Mouse (Mus musculus): ENCODE results near the gene Rnf150. TPM values are rescaled to one million over a fixed set of nuclear protein-coding genes. Genes with fewer than 3 reads are reported as not detected.
A peak's percentile ranks its signal among the peaks of the same experiment; 100 is the strongest.

Gene Rnf150
- polyA plus RNA-seq, 1 experiment from 2014 or later = 0.79 TPM

DNA sequence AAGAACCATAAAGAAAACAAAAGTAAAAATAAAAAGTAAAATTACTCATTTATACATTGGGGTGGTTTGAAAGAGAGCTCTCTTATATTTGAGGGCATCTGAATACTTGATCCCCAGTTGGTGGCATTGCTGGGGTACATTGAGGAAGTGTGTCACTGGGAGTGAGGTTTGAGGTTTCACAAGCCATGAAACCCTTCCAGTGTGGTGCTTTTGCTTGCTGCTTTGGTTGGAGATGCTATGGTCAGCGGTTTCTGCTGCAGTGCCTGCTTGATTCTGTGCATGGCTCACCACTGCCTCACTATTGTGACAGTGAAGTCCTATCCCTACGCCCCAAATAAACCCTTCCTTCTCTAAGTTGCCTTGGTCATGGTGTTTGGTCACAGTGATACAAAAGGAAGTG is 10.9 kb downstream of the Rnf150 start:
- Histone ChIP-seq H3K9ac (ENCODE audit: low read length) (no peak overlapping the region), H3K4me3 (ENCODE audit: low read length) (no peak overlapping the region), H3K36me3 (ENCODE audit: control insufficient read depth, insufficient read depth) (no peaks in the 10 kb centered on the region), H3K4me1 (ENCODE audit: control insufficient read depth, insufficient read depth, low read length) (peaks cover 12% of the 10 kb centered on the region), H3K4me2 (ENCODE audit: low read depth, low read length) (no peak overlapping the region), H3K27me3 (ENCODE audit: control insufficient read depth, insufficient read depth, low read length) (no peaks in the 10 kb centered on the region), H3K27ac (ENCODE audit: low read length) (no peak overlapping the region), H3K9me3 (replicated peaks; ENCODE audit: control insufficient read depth, low read length) (no peaks in the 10 kb centered on the region)
- WGBS = 70% methylated on average over 2 of the region's 2 CpGs
- ATAC-seq (replicated peaks; ENCODE audit: extremely low read depth, insufficient read depth, low FRiP score) = no peak

DNA sequence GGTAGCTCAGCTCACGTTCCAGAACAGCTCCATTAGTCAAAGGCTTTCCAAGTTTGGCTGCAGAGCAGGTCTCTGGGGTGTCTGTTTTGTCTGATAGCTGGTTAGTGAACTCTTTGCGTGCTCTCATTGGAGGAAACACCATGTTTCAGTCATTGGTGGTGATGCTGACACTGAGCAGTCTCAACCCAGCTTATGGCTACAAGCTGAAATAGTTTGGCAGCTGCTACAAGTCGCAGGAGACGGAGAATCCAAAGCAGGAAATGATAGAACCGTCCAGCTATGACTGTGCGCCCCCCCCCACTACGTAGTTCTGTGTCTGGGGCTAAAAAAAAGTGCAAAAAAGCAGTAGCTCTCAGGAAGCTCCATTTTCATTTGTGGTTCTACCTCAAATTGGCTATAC is 12.0 kb downstream of the Rnf150 start:
- peak overlapping the region; percentile 4; the same call in 1 of the 2 replicates for H3K4me2 ChIP-seq (ENCODE audit: low read depth, low read length)

DNA sequence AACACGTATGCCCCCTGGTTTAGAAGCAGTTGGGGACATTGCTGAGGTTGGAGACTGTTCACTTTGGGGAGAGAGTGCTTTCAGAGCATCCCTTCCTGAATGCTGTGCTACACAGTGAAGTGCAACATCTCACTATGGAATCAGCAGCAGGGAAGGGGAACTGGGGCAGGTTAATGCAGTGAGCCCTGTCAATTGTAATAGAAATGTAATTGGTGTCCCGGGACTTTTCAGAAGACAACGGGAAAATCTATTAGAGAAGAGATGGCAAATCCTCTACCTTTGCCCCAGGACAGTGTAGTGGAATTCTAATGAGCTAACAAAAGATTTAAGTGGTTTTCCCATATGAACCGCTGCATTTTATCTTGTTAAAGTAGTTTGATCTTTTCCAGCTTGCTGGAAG is 21.3 kb downstream of the Rnf150 start:
- Histone ChIP-seq H3K4me3 (ENCODE audit: low read length) (no peak overlapping the region), H3K9me3 (replicated peaks; ENCODE audit: control insufficient read depth, low read length) (no peaks in the 10 kb centered on the region), H3K4me1 (ENCODE audit: control insufficient read depth, insufficient read depth, low read length) (peaks cover 3% of the 10 kb centered on the region), H3K27me3 (ENCODE audit: control insufficient read depth, insufficient read depth, low read length) (no peaks in the 10 kb centered on the region), H3K4me2 (ENCODE audit: low read depth, low read length) (no peak overlapping the region), H3K9ac (ENCODE audit: low read length) (no peak overlapping the region), H3K36me3 (ENCODE audit: control insufficient read depth, insufficient read depth) (no peaks in the 10 kb centered on the region), H3K27ac (ENCODE audit: low read length) (no peak overlapping the region)
- ATAC-seq (replicated peaks; ENCODE audit: extremely low read depth, insufficient read depth, low FRiP score) = no peak
- WGBS = 49% methylated on average over 4 of the region's 4 CpGs

More for the DNA sequence above, 12.0 kb downstream of the Rnf150 start:
- H3K4me1 ChIP-seq (ENCODE audit: control insufficient read depth, insufficient read depth, low read length) = peaks cover 12% of the 10 kb centered on the region
- no peaks in the 10 kb centered on the region for H3K36me3 ChIP-seq (ENCODE audit: control insufficient read depth, insufficient read depth)
- H3K4me3 ChIP-seq (ENCODE audit: low read length) = no peak overlapping the region
- H3K9ac ChIP-seq (ENCODE audit: low read length) = no peak overlapping the region
- H3K9me3 ChIP-seq (replicated peaks; ENCODE audit: control insufficient read depth, low read length) = no peaks in the 10 kb centered on the region
- peak overlapping the region; percentile 65 for H3K27ac ChIP-seq (ENCODE audit: low read length)
- WGBS = 29% methylated on average over 7 of the region's 7 CpGs
- no peaks in the 10 kb centered on the region for H3K27me3 ChIP-seq (ENCODE audit: control insufficient read depth, insufficient read depth, low read length)
- peak; percentile 86 for ATAC-seq (replicated peaks; ENCODE audit: extremely low read depth, insufficient read depth, low FRiP score)

DNA sequence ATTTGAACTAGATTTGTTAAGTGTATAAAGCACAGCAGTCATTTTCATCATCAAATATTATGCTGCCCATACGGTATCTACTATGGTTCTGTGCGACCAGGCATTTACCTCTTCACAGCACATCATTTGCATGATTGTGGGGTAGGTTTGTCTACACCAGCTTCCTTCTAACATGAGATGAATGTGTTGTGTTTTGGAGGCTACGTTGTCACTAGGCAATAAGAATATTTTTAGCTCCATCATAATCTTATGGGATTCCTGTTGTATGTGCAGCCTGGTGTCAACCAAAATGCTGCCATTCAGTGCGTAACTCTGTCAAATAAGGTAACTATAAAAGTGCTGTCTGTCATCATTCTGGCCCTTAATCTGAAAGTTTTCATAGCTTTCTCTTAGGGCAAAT is 24.1 kb downstream of the Rnf150 start:
- WGBS = 64% methylated on average over 4 of the region's 4 CpGs
- peaks cover 3% of the 10 kb centered on the region for H3K4me1 ChIP-seq (ENCODE audit: control insufficient read depth, insufficient read depth, low read length)
- H3K9me3 ChIP-seq (replicated peaks; ENCODE audit: control insufficient read depth, low read length) = no peaks in the 10 kb centered on the region
- H3K27ac ChIP-seq (ENCODE audit: low read length) = no peak overlapping the region
- no peaks in the 10 kb centered on the region for H3K36me3 ChIP-seq (ENCODE audit: control insufficient read depth, insufficient read depth)
- no peak overlapping the region for H3K9ac ChIP-seq (ENCODE audit: low read length)
- H3K27me3 ChIP-seq (ENCODE audit: control insufficient read depth, insufficient read depth, low read length) = no peaks in the 10 kb centered on the region
- no peak overlapping the region for H3K4me3 ChIP-seq (ENCODE audit: low read length)
- ATAC-seq (replicated peaks; ENCODE audit: extremely low read depth, insufficient read depth, low FRiP score) = no peak; the same call in 1 of the 2 replicates
- no peak overlapping the region for H3K4me2 ChIP-seq (ENCODE audit: low read depth, low read length)

DNA sequence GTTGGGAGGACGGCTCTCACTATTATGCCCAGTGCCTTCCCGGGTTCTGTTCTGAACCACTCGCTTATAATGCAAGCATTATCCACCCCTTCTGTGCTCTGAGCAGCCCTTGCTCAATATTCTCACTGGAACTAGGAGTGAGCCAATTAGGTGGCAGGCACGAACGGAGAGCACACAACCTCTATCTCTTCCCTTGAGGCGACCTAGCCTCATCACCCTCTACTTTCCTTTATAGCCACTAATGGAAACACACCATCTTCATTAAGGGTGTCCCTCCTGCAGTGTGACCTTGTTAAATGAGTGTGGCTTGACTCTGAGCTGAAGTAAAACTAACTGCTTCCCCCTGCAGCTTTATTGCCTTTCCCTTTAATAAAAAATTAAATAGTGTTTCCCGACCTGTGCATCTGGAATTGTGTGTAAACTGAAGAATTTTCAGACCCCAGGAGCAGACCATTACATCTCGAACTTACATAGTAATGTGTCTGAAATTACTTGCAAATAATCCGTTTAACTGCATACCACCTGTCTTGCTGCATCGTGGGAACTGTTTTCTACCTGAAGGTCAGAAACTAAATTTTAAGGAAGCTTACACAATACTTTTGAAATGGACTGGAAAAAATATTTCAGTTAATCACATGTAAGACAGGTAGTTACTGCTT is 26.0 kb downstream of the Rnf150 start:
- Histone ChIP-seq H3K27ac (ENCODE audit: low read length) (no peak overlapping the region), H3K4me2 (ENCODE audit: low read depth, low read length) (no peak overlapping the region), H3K27me3 (ENCODE audit: control insufficient read depth, insufficient read depth, low read length) (no peaks in the 10 kb centered on the region), H3K9ac (ENCODE audit: low read length) (no peak overlapping the region), H3K4me1 (ENCODE audit: control insufficient read depth, insufficient read depth, low read length) (peaks cover 3% of the 10 kb centered on the region), H3K9me3 (replicated peaks; ENCODE audit: control insufficient read depth, low read length) (no peaks in the 10 kb centered on the region), H3K4me3 (ENCODE audit: low read length) (no peak overlapping the region), H3K36me3 (ENCODE audit: control insufficient read depth, insufficient read depth) (no peaks in the 10 kb centered on the region)
- 85% methylated on average over 10 of the region's 10 CpGs for WGBS
- ATAC-seq (replicated peaks; ENCODE audit: extremely low read depth, insufficient read depth, low FRiP score) = no peak

DNA sequence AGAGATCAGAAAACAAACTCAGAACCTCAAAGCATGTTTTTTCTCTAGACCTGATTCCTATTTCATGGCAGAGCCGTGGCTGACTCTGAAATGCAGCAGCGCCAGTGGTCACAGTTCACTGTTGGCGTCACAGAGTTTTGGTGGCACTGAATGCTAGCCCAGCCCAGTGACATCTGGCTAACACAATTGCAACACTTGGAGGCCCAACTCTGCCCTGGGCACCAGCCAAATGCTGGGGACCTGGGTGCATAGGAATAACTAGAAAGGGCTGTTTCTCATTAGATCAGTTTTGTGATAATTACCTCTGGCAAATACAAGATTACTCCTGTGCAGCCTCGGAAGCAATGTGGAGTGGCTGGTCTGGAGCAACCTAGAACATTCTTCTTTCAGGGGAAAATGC is 31.9 kb downstream of the Rnf150 start:
- Histone ChIP-seq H3K27me3 (ENCODE audit: control insufficient read depth, insufficient read depth, low read length) (no peaks in the 10 kb centered on the region), H3K36me3 (ENCODE audit: control insufficient read depth, insufficient read depth) (no peaks in the 10 kb centered on the region), H3K27ac (ENCODE audit: low read length) (no peak overlapping the region), H3K4me2 (ENCODE audit: low read depth, low read length) (no peak overlapping the region), H3K9ac (ENCODE audit: low read length) (no peak overlapping the region), H3K4me1 (ENCODE audit: control insufficient read depth, insufficient read depth, low read length) (0 out of 2 replicates have a peak, but pooled peaks cover 2% of the 10 kb centered on the region), H3K9me3 (replicated peaks; ENCODE audit: control insufficient read depth, low read length) (no peaks in the 10 kb centered on the region), H3K4me3 (ENCODE audit: low read length) (no peak overlapping the region)
- 76% methylated on average over 4 of the region's 4 CpGs for WGBS
- no peak for ATAC-seq (replicated peaks; ENCODE audit: extremely low read depth, insufficient read depth, low FRiP score)

DNA sequence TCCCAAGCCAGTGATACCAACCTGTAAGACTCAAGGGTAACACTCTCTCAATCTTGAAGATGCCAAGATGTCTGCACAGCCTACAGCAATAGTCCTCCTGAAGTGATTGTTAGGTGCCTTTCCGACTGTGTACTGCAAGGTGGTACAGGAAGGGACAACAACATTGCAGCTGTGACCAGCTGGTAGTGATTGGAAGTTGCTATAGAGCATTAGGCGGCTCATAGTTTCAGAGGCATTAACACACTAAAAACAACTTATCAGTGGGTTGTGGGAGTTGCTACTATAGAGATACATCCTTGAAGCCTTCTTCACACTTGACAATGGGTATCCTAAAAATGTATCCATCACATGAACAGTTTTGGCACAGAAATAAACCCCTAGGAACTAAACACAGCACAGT is 33.6 kb downstream of the Rnf150 start:
- ATAC-seq (replicated peaks; ENCODE audit: extremely low read depth, insufficient read depth, low FRiP score) = no peak

DNA sequence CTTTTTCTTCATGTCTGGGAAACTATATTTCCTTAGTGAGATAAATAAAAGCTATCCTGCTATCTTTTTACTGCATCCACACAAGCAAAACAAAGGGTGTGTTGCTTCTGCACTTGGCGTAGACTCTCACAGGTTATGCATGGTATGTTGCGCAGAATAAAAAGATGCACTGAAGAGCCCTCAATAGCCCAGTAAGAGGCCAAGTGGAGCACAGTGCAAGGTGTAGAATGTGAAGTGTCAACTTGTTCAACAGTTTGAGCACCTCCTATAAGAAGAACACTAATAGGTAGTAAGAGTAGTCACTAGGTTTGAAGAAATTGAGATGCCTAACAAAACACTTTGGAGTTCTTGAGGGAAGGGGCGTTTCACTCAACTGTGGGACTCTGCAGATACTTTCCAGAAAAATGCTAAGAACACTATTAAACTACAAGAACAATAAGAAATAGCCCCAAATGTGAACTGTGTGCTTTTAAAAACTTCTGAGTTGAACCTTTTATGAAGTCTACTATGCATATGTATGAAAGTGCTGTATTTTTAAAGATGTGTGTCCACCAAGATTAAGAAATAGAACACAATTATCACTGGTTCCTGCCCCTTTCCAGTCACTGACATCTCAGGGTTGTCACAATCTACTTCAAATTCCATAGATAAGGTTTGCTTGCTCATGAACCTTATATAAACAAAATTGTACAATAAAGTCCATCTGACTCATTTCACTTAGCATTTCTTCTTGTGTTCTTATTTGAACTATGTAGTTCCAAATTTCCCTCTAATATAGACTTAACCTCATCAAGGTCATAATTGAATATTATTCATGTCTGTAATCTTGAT is 34.7 kb downstream of the Rnf150 start:
- no peak overlapping the region for H3K4me2 ChIP-seq (ENCODE audit: low read depth, low read length)
- WGBS = 70% methylated on average over 3 of the region's 3 CpGs
- 0 out of 2 replicates have a peak, but pooled peaks cover 2% of the 10 kb centered on the region for H3K4me1 ChIP-seq (ENCODE audit: control insufficient read depth, insufficient read depth, low read length)
- H3K4me3 ChIP-seq (ENCODE audit: low read length) = no peak overlapping the region
- H3K9ac ChIP-seq (ENCODE audit: low read length) = no peak overlapping the region
- H3K27ac ChIP-seq (ENCODE audit: low read length) = no peak overlapping the region
- H3K9me3 ChIP-seq (replicated peaks; ENCODE audit: control insufficient read depth, low read length) = no peaks in the 10 kb centered on the region
- H3K36me3 ChIP-seq (ENCODE audit: control insufficient read depth, insufficient read depth) = no peaks in the 10 kb centered on the region
- no peak for ATAC-seq (replicated peaks; ENCODE audit: extremely low read depth, insufficient read depth, low FRiP score)
- no peaks in the 10 kb centered on the region for H3K27me3 ChIP-seq (ENCODE audit: control insufficient read depth, insufficient read depth, low read length)

More for the DNA sequence above, 33.6 kb downstream of the Rnf150 start:
- 87% methylated on average over 2 of the region's 2 CpGs for WGBS
- Histone ChIP-seq H3K4me3 (ENCODE audit: low read length) (no peak overlapping the region), H3K4me2 (ENCODE audit: low read depth, low read length) (no peak overlapping the region), H3K36me3 (ENCODE audit: control insufficient read depth, insufficient read depth) (no peaks in the 10 kb centered on the region), H3K9ac (ENCODE audit: low read length) (no peak overlapping the region), H3K27ac (ENCODE audit: low read length) (no peak overlapping the region), H3K9me3 (replicated peaks; ENCODE audit: control insufficient read depth, low read length) (no peaks in the 10 kb centered on the region), H3K4me1 (ENCODE audit: control insufficient read depth, insufficient read depth, low read length) (0 out of 2 replicates have a peak, but pooled peaks cover 2% of the 10 kb centered on the region), H3K27me3 (ENCODE audit: control insufficient read depth, insufficient read depth, low read length) (no peaks in the 10 kb centered on the region)

DNA sequence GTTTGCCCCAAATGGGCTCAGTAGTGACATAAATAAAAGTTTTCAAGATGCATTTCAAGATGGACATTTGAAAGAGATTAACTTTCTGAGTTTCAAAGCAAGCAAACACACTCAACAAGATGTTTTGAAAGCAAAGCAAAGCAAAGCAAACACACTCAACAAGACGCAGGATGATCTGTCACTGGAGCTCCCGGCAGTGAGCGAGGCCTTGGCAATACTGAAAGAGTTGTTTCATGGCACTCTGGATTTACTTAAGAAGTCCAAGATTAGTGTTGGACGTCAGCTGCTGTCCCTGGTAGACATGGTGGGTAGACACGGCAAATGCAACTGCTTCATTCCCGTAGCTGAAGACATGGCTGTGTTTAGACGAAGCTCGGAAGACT is 35.3 kb downstream of the Rnf150 start:
- ATAC-seq (replicated peaks; ENCODE audit: extremely low read depth, insufficient read depth, low FRiP score) = no peak
- Histone ChIP-seq H3K9ac (ENCODE audit: low read length) (no peak overlapping the region), H3K27ac (ENCODE audit: low read length) (no peak overlapping the region), H3K4me1 (ENCODE audit: control insufficient read depth, insufficient read depth, low read length) (peaks cover 4% of the 10 kb centered on the region; the same call in 1 of the 2 replicates), H3K36me3 (ENCODE audit: control insufficient read depth, insufficient read depth) (no peaks in the 10 kb centered on the region), H3K9me3 (replicated peaks; ENCODE audit: control insufficient read depth, low read length) (no peaks in the 10 kb centered on the region), H3K4me3 (ENCODE audit: low read length) (no peak overlapping the region), H3K4me2 (ENCODE audit: low read depth, low read length) (no peak overlapping the region), H3K27me3 (ENCODE audit: control insufficient read depth, insufficient read depth, low read length) (no peaks in the 10 kb centered on the region)
- WGBS = 75% methylated on average over 8 of the region's 8 CpGs

All from heart, embryonic 16.5 days (tissue).